Mouse (Mus musculus) hematopoietic stem cell, adult 5-6 weeks (primary cell): ENCODE measurements around the gene Egr4. TPM values are rescaled to one million over a fixed set of nuclear protein-coding genes. Genes with fewer than 3 reads are reported as not detected.

Experiments
- ATAC-seq, 2 experiments: fragments of 125-278 bp in 1 of 2; replicated peaks in 1 of 2; 2 replicates each; pipeline ENCODE4 v1.8.0; 2016 to 2017; ENCODE audit warnings: inconsistent platforms in 2 of 2, mild to moderate bottlenecking in 2 of 2, moderate number of reproducible peaks in 2 of 2, low read depth in 1 of 2, moderate TSS enrichment in 1 of 2; ENCODE audit not compliant: low FRiP score in 2 of 2, poor library complexity in 2 of 2, severe bottlenecking in 2 of 2, insufficient read depth in 1 of 2, low TSS enrichment in 1 of 2
- total RNA-seq: library from RNA; stranded (forward); fragments of 172-1452, 232-1000 nt; gene quantifications from 2 replicates; pipeline ENCODE4 v1.2.3, GENCODE M21; 2017

Egr4 gene
- 0.10 TPM in 1 of 2 replicates, not detected in the other for total RNA-seq

DNA sequence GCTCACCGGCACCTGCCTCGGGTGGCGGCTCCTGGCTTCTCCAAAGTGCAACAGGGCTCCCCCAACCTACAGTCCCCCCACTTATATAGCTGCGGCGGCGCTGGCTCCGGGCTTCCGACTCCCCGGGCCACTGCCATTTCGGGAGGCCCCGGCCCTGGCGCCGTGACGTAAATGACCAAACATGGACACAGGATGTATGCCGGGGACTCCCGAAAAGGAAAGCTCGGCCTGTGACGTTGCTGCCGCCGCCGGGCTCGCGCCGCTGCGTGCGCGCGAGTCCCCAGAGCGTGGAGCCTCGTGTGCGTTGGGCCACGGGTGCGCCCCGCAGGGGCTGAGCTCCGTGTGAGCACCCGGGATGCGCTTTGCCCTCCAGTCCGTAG, at the start of gene Egr4:
TSS of gene Egr4 (minus strand) at position 59 of the 380 bp plus-strand sequence.
- ATAC-seq: peak in 1 of 2 experiments; percentile 39; a peak in 1 of 4 replicates

DNA sequence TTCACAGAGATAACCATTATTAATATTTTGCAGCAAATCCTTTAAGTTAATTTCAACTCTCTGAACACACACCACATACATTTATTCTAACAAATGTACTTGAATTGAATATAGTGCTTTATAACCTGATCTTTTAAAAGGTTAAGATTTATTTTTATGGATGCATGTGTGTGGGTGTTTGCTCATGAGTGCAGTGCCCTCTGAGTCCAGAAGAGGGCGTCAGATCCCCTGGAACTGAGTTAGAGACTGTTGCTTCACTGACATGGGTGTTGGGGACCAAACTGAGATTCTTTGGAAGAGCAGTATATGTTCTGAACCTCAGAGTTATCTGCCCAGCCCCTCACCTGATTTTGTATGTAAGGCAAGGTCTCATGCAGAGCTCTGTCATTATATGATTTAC, 49.0 kb upstream of the Egr4 start:
- ATAC-seq: no peak

DNA sequence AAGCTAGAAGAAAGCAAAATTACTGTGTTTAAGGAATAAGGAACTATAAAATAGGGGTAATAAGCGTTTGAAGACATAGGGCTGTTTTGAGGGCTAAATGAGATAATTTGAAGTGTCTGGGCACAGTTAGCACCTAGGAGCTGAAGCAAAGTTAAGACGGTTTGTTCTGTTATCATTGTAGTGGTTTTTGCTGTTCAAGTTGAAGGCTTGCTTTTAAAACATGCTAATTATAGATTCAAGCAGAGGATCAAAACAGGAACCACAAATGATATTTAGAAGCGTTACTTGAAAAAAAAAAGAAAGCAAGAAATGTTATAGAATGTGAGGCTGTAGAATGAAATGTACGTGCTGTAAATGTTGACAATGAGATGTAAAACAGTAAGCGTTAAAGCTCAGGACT, 34.3 kb upstream of the Egr4 start:
- ATAC-seq: no peak

DNA sequence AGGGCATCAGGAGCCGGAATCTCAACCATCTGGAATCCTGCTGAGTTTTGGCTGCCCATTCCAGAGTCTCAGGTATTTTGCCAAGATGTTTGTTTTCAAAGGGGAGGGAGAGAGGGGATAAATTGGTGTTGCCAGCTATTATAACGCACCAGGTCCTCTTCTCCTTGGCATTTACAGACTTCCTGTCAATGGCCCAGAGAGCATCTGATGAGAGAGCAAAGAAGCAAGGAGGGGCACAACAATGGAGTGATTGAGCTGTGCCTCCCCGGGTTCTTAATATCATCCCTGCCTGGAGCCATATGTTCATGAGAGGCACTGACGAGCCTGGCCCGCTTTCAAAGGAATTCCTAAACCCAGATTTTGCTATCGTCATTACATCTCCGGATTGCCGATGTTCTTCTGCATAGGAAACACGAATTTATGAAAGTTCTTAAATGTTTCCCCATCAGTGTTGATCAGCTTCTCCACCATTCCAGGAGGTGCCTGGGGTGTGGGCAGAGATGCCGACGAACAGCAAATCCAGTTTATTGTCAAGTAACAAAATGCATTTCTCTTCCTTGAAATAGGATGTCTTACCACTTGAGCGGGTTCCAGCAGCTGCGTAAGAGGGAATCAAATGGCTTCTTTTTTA, 31.0 kb upstream of the Egr4 start:
- no peak for ATAC-seq

DNA sequence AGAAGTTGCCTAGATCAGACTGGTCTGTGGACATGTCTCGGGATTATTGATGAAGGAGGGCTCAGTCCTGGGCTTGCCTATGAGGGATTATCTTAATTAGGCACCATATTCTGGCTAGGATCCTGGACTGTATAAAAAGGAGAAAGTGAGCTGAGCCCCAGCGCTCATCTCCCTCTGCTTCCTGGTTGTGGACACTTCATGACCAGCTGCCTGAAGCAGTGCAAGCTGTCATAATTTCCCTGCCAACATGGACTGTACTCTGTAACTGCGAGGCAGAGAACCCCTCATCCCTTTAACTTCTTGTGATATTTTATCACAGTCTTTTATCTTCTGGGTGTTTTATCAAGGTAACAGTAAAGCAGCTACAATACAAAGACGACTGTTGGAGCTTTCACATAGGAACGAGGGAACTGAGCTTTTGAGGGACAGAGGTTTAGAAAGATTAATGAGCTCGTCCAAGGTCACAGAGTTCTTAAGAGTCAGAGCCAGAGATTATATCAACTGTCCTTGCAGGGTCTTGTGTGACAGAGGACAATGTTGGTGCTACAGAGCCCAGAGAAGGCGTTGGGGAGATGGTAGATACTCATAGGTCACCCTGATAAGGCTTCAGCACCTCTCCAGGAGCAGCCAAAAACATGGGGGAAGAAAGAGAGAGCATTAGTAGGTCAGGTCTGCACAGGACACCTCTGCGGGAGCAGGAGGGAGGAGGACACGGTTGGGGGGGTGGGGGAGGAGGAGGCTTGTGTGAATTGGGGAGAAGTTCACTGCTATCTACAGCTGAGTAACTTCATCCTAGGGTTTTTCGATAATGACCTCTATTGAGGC, 30.2 kb upstream of the Egr4 start:
- ATAC-seq: no peak

DNA sequence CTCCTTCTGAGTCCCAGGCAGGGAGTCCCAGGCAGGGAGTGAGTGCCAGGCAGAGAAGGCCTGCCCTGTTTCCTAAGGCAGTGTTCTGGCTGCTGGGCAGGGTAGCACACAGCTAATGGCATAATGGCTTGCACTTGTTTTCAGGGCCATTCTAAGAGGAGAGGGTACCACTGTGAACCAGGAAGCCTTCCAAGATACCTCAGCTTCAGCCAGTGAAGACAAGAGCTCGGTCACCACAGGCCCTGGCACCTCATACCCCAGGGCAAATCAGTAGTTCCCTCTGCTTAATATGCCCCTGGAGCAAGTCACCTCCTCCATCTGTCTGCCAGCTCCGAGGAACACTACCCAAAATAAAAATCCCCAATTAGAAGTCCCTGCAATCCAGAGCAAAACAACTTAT, 9.4 kb upstream of the Egr4 start:
- ATAC-seq: no peak

DNA sequence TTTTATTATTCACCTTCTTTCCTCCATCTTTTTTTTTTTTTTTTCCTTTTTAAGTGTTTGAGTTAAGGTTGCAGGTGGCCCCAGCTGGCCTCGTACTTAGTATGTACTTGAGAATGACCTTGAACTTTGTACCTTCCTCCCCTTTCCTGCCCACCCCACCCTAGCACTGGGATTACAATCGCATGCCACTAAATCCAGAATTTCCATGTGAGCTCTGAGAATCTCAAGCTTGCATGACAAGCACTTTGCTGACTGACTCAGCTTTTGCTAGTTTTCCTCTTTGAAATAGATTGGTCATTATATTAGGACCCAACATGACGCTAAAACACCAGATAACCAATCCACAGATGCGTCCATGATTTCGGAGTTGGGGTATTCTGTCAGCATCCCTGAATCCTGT, 8.6 kb upstream of the Egr4 start:
- ATAC-seq: no peak

DNA sequence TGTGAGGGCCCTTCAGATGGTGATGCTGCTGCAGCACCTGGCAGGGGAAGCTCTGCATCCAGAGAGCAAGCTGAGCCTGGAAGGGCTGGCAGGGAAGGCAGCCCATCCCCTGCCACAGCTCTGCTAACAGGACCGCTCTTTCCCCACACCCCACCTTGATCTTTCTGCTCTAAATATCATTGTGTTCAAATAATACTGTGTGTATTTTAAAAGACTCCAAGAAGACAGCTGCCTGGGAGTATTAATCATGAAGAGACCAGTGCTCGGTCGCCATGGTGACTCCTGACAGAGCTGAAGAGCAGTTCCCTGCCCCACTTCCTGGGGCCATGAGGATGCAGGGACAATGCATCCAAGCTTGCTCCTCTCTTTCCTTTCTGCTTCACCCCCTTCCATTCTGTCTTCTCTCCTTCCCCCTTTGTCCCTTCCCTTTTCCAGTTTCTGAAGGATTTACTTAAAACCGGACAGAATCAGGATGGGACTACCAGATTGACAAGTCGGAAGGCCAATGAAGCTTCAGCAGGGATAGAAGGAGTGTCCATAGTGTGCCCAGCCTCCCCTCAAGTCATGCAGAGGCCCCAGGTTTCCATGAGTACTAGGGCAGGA, 4.8 kb upstream of the Egr4 start:
- no peak for ATAC-seq

DNA sequence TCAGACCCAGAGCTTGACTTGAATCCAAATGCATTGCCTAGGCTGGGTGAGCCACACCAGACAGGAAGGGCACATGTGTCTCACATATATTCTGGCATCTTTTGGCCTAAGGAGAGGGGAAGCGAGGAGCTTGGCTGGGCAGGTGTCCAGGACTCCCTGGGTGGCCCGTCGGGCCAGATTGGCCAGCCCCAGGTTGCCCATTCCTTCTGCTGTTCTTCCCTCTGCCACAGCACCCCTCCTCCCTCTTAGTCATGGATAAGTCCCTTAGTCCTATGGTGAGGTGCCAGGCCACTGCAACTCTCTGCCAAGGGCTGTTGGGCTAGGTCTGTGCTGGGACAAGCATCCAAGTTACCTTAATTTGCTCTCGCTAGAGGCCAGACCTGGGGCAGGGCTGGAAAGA, 2.6 kb upstream of the Egr4 start:
- ATAC-seq: no peak

DNA sequence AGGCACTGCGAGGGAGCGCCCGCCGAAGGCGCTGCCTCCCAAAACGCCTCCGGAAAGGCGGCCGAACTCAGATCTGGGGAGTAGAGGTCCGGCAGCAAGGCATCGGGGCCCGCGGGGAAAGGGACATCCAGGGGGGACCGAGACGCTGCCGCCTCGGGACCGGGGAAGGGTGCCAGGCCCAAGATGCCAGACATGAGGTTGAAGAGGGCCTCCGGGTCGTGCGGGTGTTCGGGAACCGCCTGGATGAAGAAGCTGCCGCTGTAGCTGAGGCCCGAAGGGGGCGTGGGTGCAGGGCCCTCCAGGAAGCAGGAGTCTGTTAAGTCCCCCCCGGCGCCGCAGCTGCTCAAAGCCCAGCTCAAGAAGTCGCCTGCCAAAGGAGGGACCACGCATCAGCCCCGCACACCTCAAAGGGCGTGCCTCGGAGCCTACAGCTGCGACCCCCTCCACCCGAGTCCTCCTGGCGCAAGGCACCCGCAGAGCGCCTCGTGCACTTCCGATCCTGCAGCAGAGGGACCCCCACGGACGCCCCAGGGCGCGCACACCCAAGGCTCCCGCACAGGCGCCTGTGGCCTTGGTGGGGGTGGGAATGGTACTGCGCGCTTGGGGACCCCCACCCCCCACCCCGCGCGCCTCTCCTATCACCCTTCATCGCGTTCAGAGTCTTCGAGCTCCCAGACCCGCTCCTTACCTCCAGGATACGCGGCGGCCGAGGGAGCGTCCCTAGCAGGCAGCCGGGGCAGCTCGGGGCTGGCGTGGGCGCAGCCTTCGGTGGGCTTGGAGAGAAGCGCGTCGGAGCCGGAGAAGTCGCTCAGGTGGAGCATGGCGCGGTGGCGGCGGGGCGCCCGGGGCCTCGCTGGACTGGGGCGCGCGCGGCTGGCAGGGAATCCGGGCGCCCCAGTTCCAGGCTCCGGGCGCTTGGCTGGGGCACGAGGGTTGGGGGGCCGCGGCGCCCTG, 535 bp downstream of the Egr4 start:
- no peak for ATAC-seq

DNA sequence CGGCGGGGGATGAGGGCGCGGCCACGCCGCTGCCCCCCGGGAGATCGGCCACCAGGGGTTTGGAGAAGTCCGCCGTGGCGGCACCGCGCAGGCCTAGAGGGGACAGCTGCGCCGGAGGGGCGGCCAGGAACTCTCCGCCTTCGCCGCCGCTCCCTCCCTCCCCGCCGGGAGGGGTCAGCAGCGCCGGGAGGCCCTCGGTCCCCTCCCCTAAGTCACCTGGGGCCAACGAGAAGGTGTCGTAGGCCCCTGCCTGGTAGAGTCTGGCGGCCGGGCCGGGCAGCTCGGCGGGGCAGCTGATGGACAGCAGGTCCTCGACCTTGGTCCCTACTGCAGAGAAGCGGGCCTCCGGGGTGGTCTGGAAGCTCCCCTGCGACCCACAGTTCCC, 1.3 kb downstream of the Egr4 start:
- no peak for ATAC-seq

DNA sequence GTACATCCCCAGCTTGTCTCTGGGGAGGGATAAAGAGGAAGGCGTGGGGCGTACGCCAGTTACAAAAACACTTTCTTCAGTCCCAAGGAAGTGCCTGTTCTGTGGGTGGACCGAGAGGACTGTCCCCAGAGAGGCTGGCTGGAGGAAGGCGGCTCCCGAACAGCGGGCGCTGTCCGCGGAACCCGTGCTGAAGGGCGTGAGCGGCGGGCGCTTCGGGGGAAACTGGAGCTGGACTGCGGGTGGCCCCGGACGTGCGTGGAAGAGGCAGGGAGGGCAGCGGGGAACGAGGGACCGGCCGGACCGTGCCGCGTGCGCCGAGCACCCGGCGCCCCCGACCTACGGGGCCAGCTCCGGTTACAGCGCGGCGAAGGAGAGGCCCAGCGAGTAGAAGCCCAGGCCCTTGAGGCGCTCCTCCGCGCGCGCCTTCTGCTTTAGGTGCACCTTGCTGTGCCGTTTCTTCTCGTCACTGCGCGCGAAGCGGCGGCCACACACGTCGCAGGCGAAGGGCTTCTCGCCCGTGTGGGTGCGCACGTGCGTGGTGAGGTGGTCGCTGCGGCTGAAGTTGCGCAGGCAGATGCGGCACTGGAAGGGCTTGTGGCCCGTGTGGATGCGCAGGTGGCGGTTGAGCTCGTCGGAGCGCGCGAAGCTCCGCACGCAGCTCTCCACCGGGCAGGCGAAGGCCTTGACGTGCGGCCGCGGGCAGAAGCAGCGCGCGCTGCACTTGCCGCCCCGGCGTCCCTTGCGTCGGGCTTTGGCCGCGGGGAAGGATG, 1.9 kb downstream of the Egr4 start:
- peak; percentile 13 to 67; a peak in 1 of 4 replicates for ATAC-seq

DNA sequence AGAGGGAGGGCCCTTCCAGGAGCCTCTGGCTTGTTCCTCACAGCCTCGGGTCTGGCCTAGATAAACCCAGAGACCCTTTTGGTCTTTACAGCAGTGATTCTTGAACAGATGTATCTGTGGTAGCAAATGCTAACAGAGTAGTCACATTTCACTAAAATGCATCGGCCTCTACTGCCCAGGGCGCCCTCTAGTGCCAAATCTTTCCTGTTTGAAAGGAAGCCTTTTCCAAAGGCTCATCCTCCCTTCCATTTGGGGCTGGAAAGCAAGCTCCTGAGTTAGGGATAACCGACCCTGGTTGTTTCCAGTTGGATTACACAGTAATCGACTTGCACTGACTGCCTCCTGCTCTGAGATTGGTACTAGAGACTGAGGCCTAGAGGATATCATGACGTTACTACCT, 2.9 kb downstream of the Egr4 start:
- ATAC-seq: no peak

DNA sequence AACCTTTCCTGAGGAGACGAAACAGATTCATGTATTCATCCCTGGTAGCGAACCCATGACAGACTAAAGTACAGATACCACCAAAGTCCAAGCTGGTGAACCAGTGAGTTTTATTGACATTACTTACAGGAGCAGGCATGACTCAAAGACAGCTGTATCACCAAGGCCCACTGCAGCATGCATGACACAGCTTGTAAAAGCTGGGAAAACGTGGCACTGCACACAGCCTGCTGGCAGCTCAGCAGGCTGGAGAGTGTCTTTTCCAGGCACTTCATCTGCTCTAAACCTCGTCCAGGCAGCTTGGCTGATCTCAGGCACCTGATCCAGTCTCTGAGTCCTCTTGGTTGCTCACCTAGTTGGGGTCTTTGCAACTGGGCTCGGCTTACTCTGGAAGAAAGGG, 4.8 kb downstream of the Egr4 start:
- ATAC-seq: no peak

DNA sequence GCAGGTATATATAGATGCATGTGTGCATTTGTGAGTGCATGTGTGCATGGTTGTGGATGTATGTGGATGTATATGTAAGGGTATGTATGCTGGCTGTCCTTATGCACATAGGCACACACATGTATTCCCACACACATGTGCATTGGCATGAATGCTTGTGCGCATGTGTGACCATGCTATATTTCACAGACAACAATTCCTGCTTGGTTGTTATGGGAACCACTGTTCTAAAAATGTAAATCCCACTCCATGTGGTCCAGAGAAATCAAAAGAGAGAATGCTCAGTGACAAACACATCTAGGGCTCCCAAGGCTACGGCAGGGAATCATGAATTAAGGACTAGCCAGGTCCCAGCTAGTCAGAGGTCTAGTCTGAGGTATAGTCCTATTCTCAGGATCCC, 8.5 kb downstream of the Egr4 start:
- no peak for ATAC-seq

DNA sequence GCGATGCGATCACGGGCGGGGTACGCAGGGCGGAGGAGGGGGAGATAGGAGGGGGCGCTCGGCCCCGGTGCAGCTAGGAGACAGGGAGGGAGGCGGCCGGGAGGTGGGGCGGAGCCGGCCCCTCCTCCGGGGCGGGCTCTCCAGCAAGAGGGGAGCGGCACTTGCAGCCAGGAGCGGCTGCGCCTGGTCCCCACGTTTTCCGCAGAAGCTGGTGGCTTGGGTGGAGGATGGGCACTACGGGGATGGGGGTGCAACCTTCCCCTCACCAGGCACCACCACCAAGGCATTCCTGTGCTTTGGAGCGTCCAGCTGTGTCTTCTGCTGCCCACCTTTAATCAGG, 10.5 kb downstream of the Egr4 start, which contains the start of gene Fbxo41:
TSS of gene Fbxo41 (minus strand) at position 84 of the 340 bp plus-strand sequence.
- no peak for ATAC-seq
